Mouse (Mus musculus): ENCODE measurements around the gene Sars. TPM values are rescaled to one million over a fixed set of nuclear protein-coding genes. Genes with fewer than 3 reads are reported as not detected.

Gene Sars
- total RNA-seq, 1 experiment = 204 TPM

DNA sequence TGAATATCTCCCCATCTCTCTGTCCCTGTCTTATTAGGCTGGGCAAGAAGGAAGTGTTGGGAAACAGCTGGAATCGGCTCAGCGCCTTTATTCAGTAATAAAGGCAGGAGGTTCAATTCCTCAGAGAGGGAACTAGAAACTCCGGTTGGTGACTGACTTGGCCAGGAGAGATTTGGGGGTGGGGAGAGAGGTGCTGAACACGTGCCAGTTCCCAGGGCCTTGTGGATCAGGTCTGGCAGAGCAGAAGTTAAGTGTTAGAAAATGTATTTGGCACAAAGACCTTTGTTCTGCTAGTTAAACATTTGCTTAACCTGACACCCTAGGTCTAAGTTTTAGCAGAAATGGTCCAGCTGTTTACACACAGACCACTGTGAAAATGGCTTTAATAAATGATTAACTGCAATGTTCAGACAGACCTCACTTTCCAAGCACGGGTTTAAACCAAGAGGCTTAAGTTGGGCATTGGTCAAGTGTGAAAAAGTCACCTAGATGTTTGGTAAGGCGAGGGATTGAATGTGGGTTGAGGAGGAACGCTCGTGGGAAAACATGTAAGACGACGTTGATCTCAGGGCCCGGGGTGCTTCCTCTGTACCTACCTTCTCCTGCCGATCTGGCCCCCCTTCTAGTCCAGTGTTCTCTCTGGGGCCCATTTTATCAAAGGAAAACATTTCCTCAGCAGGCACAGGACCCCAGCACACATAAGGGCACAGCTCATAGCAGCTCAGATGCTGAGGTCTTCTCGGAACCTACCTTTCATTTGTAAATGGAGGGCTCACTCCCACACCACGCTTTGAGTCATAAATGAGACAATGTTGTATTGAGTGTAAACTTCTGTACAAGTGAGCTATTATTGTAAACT, 32.0 kb upstream of the Sars start:
- in situ Hi-C loops (cut with MboI; ENCODE audit: low sequenced_read_pairs in 2 of 2, unreplicated experiment in 2 of 2) = no loop called here
- no peak overlapping the region for H3K27ac ChIP-seq (ENCODE audit: insufficient read depth, low read depth, low read length, poor library complexity, severe bottlenecking)
- DNase-seq (ENCODE audit: low read depth, low spot score) = no peak
- TF ChIP-seq ZC3H11A (IDR thresholded peaks at IDR 0.05; ENCODE audit: borderline replicate concordance, low read depth, low read length) (no peak), ZNF384 (IDR thresholded peaks at IDR 0.05; ENCODE audit: low read depth, low read length) (no peak), HCFC1 (IDR thresholded peaks at IDR 0.05; ENCODE audit: borderline replicate concordance, insufficient read depth, low read length) (no peak)
- no peak overlapping the region for H3K4me3 ChIP-seq (ENCODE audit: insufficient read depth in 1 of 2, low read depth in 1 of 2, low read length in 2 of 2, poor library complexity in 1 of 2, severe bottlenecking in 1 of 2)
- peaks cover 0 to 2% of the 10 kb centered on the region in 2 experiments; a peak in 1 of 4 replicates for H3K4me1 ChIP-seq (ENCODE audit: control insufficient read depth in 2 of 2, insufficient read depth in 2 of 2, low read length in 2 of 2, poor library complexity in 1 of 2)
- H3K9ac ChIP-seq (ENCODE audit: insufficient read depth, low read depth, low read length, poor library complexity, severe bottlenecking) = no peak overlapping the region
- no peaks in the 10 kb centered on the region for H3K36me3 ChIP-seq (ENCODE audit: control insufficient read depth, insufficient read depth, low read length, poor library complexity, severe bottlenecking)
- H3K9me3 ChIP-seq (ENCODE audit: control insufficient read depth, insufficient read depth, low read depth, low read length) = no peaks in the 10 kb centered on the region

DNA sequence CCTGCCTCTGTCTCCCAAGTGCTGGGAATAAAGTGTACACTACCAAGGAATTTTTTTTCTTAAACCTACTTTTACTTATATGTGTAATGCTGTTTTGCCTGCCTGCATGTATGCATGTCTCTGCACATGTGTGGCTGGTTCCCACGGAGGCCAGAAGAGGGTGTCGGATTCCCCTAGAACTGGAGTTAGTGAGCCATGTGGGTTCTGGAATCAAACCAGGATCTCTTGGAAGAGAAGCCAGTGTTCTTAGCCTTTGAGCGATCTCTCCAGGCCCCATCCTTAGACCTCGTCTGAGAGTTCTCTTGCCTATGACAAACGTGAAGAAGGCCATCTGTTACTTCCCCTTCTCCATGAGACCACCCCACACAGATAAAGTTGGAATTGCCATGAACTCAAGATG, 30.5 kb upstream of the Sars start:
- in situ Hi-C loops (cut with MboI; ENCODE audit: low sequenced_read_pairs in 2 of 2, unreplicated experiment in 2 of 2) = no loop called here

DNA sequence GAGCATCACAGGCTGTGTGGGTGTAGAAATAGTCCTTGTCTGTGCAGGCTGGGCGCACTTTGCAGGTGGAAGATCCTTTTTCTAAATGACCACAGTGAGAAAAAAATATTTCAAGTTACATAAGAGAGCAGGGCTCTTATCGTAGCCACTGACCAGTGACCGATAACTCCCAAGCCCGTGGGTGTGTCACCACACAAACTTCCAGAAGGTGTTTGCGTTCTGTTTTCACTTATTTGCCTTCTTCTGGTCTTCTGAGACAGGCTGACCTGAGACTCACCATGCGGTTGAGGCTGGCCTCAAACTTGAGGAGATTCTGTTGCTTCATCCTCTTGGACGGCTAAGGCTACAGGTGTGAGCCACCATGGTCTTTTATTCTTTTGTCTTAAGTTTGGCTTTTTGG, 30.0 kb upstream of the Sars start:
- no peak overlapping the region for H3K27ac ChIP-seq (ENCODE audit: insufficient read depth, low read depth, low read length, poor library complexity, severe bottlenecking)
- no peak overlapping the region for H3K9ac ChIP-seq (ENCODE audit: insufficient read depth, low read depth, low read length, poor library complexity, severe bottlenecking)
- DNase-seq (ENCODE audit: low read depth, low spot score) = no peak
- H3K36me3 ChIP-seq (ENCODE audit: control insufficient read depth, insufficient read depth, low read length, poor library complexity, severe bottlenecking) = no peaks in the 10 kb centered on the region
- H3K9me3 ChIP-seq (ENCODE audit: control insufficient read depth, insufficient read depth, low read depth, low read length) = no peaks in the 10 kb centered on the region
- peaks cover 0 to 2% of the 10 kb centered on the region in 2 experiments; a peak in 1 of 4 replicates for H3K4me1 ChIP-seq (ENCODE audit: control insufficient read depth in 2 of 2, insufficient read depth in 2 of 2, low read length in 2 of 2, poor library complexity in 1 of 2)
- no peak for TF ChIP-seq MAFK (IDR thresholded peaks at IDR 0.05; ENCODE audit: insufficient read depth, low read depth, low read length)
- H3K4me3 ChIP-seq (ENCODE audit: insufficient read depth in 1 of 2, low read depth in 1 of 2, low read length in 2 of 2, poor library complexity in 1 of 2, severe bottlenecking in 1 of 2) = no peak overlapping the region
- in situ Hi-C loops (cut with MboI; ENCODE audit: low sequenced_read_pairs in 2 of 2, unreplicated experiment in 2 of 2) = no loop called here

More for the DNA sequence above, 30.5 kb upstream of the Sars start:
- TF ChIP-seq ZC3H11A (IDR thresholded peaks at IDR 0.05; ENCODE audit: borderline replicate concordance, low read depth, low read length) = no peak
- no peak for TF ChIP-seq MAFK (IDR thresholded peaks at IDR 0.05; ENCODE audit: insufficient read depth, low read depth, low read length)
- H3K4me1 ChIP-seq (ENCODE audit: control insufficient read depth in 2 of 2, insufficient read depth in 2 of 2, low read length in 2 of 2, poor library complexity in 1 of 2) = peaks cover 0 to 2% of the 10 kb centered on the region in 2 experiments; a peak in 1 of 4 replicates
- H3K4me3 ChIP-seq (ENCODE audit: insufficient read depth in 1 of 2, low read depth in 1 of 2, low read length in 2 of 2, poor library complexity in 1 of 2, severe bottlenecking in 1 of 2) = no peak overlapping the region
- DNase-seq (ENCODE audit: low read depth, low spot score) = no peak
- H3K27ac ChIP-seq (ENCODE audit: insufficient read depth, low read depth, low read length, poor library complexity, severe bottlenecking) = no peak overlapping the region
- H3K9ac ChIP-seq (ENCODE audit: insufficient read depth, low read depth, low read length, poor library complexity, severe bottlenecking) = no peak overlapping the region
- H3K9me3 ChIP-seq (ENCODE audit: control insufficient read depth, insufficient read depth, low read depth, low read length) = no peaks in the 10 kb centered on the region
- H3K36me3 ChIP-seq (ENCODE audit: control insufficient read depth, insufficient read depth, low read length, poor library complexity, severe bottlenecking) = no peaks in the 10 kb centered on the region

DNA sequence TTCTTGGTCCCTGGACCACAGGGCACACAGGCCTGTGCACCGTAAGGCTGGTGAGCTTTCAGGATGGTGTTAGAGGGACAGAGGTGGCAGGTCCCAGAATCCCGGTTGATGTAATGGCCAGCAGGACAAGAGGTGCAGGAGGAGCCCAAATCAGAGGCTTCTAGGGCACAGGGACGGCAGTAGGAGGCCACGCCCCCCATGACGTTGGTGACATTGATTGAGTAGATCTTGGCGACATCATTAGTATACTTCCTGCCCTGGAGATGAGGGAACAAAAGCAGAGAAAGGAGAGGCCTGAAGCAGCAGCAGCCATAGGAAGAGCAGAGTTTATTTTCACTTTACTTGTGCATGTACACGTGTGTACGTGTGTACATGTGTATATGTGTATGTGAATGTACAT, 22.8 kb upstream of the Sars start:
- Histone ChIP-seq H3K4me1 (ENCODE audit: control insufficient read depth in 2 of 2, insufficient read depth in 2 of 2, low read length in 2 of 2, poor library complexity in 1 of 2) (peaks cover 0 to 4% of the 10 kb centered on the region in 2 experiments; a peak in 1 of 4 replicates), H3K27ac (ENCODE audit: insufficient read depth, low read depth, low read length, poor library complexity, severe bottlenecking) (no peak overlapping the region), H3K9me3 (ENCODE audit: control insufficient read depth, insufficient read depth, low read depth, low read length) (no peaks in the 10 kb centered on the region), H3K9ac (ENCODE audit: insufficient read depth, low read depth, low read length, poor library complexity, severe bottlenecking) (no peak overlapping the region), H3K36me3 (ENCODE audit: control insufficient read depth, insufficient read depth, low read length, poor library complexity, severe bottlenecking) (no peaks in the 10 kb centered on the region), H3K4me3 (ENCODE audit: insufficient read depth in 1 of 2, low read depth in 1 of 2, low read length in 2 of 2, poor library complexity in 1 of 2, severe bottlenecking in 1 of 2) (no peak overlapping the region)
- TF ChIP-seq ZNF384 (IDR thresholded peaks at IDR 0.05; ENCODE audit: low read depth, low read length) = no peak
- no peak for TF ChIP-seq HCFC1 (IDR thresholded peaks at IDR 0.05; ENCODE audit: borderline replicate concordance, insufficient read depth, low read length)
- no peak for TF ChIP-seq MAFK (IDR thresholded peaks at IDR 0.05; ENCODE audit: insufficient read depth, low read depth, low read length)
- TF ChIP-seq CHD2 (IDR thresholded peaks at IDR 0.05; ENCODE audit: low read depth, low read length) = no peak
- no peak for TF ChIP-seq ZC3H11A (IDR thresholded peaks at IDR 0.05; ENCODE audit: borderline replicate concordance, low read depth, low read length)
- in situ Hi-C loops (cut with MboI; ENCODE audit: low sequenced_read_pairs in 2 of 2, unreplicated experiment in 2 of 2) = no loop called here
- no peak for DNase-seq (ENCODE audit: low read depth, low spot score)

DNA sequence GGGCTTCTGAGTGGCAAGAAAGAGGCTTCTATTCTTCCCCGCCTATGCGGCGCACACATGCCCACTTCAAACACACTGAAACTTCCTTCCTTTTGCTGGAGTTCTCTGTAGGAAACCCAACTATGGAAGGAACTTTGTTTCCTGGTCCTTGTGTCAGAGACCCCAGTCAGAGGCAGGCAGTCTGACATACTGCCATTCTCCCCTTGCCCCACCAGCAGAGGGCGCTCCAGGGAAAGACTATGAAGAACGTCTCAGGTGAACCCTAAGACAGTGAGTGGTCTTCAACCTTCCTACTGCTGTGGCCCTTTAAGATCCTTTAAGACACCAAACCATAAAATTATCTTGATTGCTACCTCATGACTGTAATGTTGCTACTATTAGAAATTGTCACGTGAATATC, 21.4 kb upstream of the Sars start:
- Histone ChIP-seq H3K36me3 (ENCODE audit: control insufficient read depth, insufficient read depth, low read length, poor library complexity, severe bottlenecking) (no peaks in the 10 kb centered on the region), H3K9me3 (ENCODE audit: control insufficient read depth, insufficient read depth, low read depth, low read length) (no peaks in the 10 kb centered on the region), H3K27ac (ENCODE audit: insufficient read depth, low read depth, low read length, poor library complexity, severe bottlenecking) (no peak overlapping the region), H3K4me3 (ENCODE audit: insufficient read depth in 1 of 2, low read depth in 1 of 2, low read length in 2 of 2, poor library complexity in 1 of 2, severe bottlenecking in 1 of 2) (no peak overlapping the region), H3K4me1 (ENCODE audit: control insufficient read depth in 2 of 2, insufficient read depth in 2 of 2, low read length in 2 of 2, poor library complexity in 1 of 2) (peaks cover 0 to 3% of the 10 kb centered on the region in 2 experiments; a peak in 1 of 4 replicates), H3K9ac (ENCODE audit: insufficient read depth, low read depth, low read length, poor library complexity, severe bottlenecking) (no peak overlapping the region)
- DNase-seq (ENCODE audit: low read depth, low spot score) = no peak
- in situ Hi-C loops (cut with MboI; ENCODE audit: low sequenced_read_pairs in 2 of 2, unreplicated experiment in 2 of 2) = no loop called here
- TF ChIP-seq MAFK (IDR thresholded peaks at IDR 0.05; ENCODE audit: insufficient read depth, low read depth, low read length) = 0 out of 2 replicates have a peak, but pooled peaks have one; percentile 5
- no peak for TF ChIP-seq HCFC1 (IDR thresholded peaks at IDR 0.05; ENCODE audit: borderline replicate concordance, insufficient read depth, low read length)
- TF ChIP-seq ZC3H11A (IDR thresholded peaks at IDR 0.05; ENCODE audit: borderline replicate concordance, low read depth, low read length) = 0 out of 2 replicates have a peak, but pooled peaks have one; percentile 8

Measured in ES-E14 (cell line).